Mouse (Mus musculus): ENCODE measurements around the gene Gm21992.

DNA sequence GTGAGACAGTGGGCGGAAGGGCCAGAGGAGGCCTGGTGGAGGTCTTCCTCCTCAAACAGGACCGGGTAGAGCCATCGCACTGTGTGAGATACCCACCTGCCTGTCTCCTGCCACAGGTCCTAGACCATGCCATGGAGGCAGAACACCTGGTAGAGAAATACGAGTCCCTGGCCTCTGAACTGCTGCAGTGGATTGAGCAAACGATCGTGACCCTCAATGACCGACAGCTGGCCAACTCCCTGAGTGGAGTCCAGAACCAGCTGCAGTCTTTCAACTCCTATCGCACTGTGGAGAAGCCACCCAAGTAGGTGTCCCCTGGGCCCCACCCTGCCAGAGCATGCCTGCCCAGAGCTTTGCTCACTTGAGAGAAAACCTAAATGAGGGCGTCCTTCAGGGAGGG, 82.2 kb downstream of the Gm21992 start:
- TF ChIP-seq CTCF (IDR thresholded peaks at IDR 0.05; ENCODE audit: extremely low read depth, insufficient read depth, low read length) (no peak), POLR2A (IDR thresholded peaks at IDR 0.05; ENCODE audit: extremely low read depth, insufficient read depth, low read length) (no peak)

All from cortical plate, adult 2 months (tissue).